Mouse (Mus musculus): ENCODE measurements around the gene Flvcr1. TPM values are rescaled to one million over a fixed set of nuclear protein-coding genes. Genes with fewer than 3 reads are reported as not detected.
A peak's percentile ranks its signal among the peaks of the same experiment; 100 is the strongest.

The Flvcr1 gene
- polyA plus RNA-seq, 2 experiments, result 7.8 to 15.0 TPM

DNA sequence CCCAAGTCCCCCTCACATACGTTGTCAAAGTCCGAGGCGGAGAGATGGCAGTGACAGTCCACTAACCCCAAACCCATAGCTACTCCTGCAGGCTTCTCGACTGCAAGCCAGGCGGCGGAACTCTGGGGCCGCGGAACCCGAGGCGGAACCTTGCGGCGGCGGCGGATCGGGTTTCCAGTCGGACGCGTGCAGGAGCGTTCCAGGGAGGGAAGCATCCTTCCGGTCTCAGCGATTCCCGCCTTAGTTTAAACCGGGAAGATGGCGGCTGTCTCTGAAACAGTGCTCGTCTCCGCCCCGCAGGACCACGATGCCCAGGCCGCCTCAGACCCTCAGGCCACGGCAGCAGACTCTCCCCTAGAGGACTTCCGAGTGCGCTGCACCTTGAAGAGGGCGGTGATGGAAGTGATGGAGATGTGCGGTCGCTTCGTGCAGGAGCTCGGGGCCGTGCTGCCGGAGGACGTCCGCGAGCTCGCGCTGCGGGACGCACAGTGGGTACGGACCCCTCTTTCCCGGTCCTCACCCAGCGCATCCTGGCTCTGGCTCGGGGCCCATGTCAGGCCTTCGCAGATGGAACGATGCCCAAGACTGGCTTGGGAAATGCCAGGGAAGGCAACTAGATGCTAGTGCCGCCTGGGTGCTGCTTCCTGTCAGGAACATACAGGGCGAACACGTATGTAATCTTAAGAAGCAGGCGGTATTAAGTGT lies 37.0 kb upstream of the Flvcr1 start, which contains the start of the genes Tatdn3 and Nsl1:
Tatdn3 (minus strand) TSS at position 152 of the 705 bp plus-strand sequence.
Nsl1 (plus strand) TSS at position 232 of the 705 bp plus-strand sequence.
- Histone ChIP-seq H3K27ac (replicated peaks; ENCODE audit: low read depth, low read length) (peak within 1 kb of the TSS; percentile 16; the same call in 1 of the 2 replicates), H3K27me3 (ENCODE audit: control insufficient read depth, insufficient read depth, low read length) (no peaks in the 10 kb centered on the region), H3K9me3 (ENCODE audit: control insufficient read depth, low read length) (no peaks in the 10 kb centered on the region), H3K4me3 (replicated peaks; ENCODE audit: low read length) (peak within 1 kb of the TSS; percentile 81), H3K9ac (ENCODE audit: low read depth, low read length, severe bottlenecking) (peak within 1 kb of the TSS; percentile 77), H3K36me3 (ENCODE audit: control insufficient read depth, insufficient read depth, low read length) (peaks cover 28% of the 10 kb centered on the region), H3K4me1 (ENCODE audit: control insufficient read depth, insufficient read depth, low read length) (peaks cover 12% of the 10 kb centered on the region), H3K4me2 (replicated peaks; ENCODE audit: low read depth, low read length, severe bottlenecking) (peak within 1 kb of the TSS; percentile 65)
- under 1% methylated on average over 55 of the region's 56 CpGs for WGBS
- DNase-seq (ENCODE audit: low spot score), result peak; percentile 91
- TF ChIP-seq POLR2A (IDR thresholded peaks at IDR 0.05; ENCODE audit: borderline replicate concordance, extremely low read depth, insufficient read depth, insufficient read length), result peak; percentile 38; the same call in 1 of the 2 replicates
- ATAC-seq (ENCODE audit: low FRiP score, low read depth), result peak; percentile 92

DNA sequence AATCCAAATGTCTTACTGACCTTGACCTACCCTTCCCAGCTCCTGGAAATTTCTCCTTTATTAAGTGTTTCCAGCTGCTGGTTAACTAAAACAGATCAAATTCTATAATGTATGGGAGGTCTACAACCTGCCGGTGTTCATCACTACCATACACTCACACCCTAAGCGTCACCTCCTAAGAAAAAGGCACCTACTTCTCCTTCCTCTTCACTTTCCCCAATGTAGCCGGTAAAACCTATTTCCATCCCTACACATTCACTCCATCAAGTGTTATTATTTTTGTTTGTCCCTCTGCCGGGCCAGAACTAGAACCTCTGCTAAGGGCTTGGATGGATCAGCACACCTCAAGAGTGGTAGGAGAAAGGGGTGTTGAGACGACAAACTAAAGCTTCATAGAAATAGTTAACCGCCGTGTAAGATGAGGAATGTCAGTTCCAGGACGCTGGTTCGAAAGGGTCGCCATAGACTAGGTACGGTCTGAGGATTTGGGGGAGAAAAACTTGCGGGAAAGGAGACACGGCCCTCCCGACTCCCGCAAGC lies 36.4 kb upstream of the Flvcr1 start:
- no peaks in the 10 kb centered on the region for H3K9me3 ChIP-seq (ENCODE audit: control insufficient read depth, low read length)
- H3K36me3 ChIP-seq (ENCODE audit: control insufficient read depth, insufficient read depth, low read length), result peaks cover 23% of the 10 kb centered on the region
- H3K27me3 ChIP-seq (ENCODE audit: control insufficient read depth, insufficient read depth, low read length), result no peaks in the 10 kb centered on the region
- ATAC-seq (ENCODE audit: low FRiP score, low read depth), result peak; percentile 61; the same call in 1 of the 2 replicates
- peak overlapping the region; percentile 81 for H3K4me3 ChIP-seq (replicated peaks; ENCODE audit: low read length)
- H3K27ac ChIP-seq (replicated peaks; ENCODE audit: low read depth, low read length), result 0 out of 2 replicates have a peak overlapping the region, but pooled peaks have one; percentile 16
- WGBS, result 4% methylated on average over 15 of the region's 15 CpGs
- no peak for DNase-seq (ENCODE audit: low spot score)
- H3K9ac ChIP-seq (ENCODE audit: low read depth, low read length, severe bottlenecking), result peak overlapping the region; percentile 77
- H3K4me2 ChIP-seq (replicated peaks; ENCODE audit: low read depth, low read length, severe bottlenecking), result peak overlapping the region; percentile 65
- H3K4me1 ChIP-seq (ENCODE audit: control insufficient read depth, insufficient read depth, low read length), result peaks cover 12% of the 10 kb centered on the region
- no peak for TF ChIP-seq POLR2A (IDR thresholded peaks at IDR 0.05; ENCODE audit: borderline replicate concordance, extremely low read depth, insufficient read depth, insufficient read length)

DNA sequence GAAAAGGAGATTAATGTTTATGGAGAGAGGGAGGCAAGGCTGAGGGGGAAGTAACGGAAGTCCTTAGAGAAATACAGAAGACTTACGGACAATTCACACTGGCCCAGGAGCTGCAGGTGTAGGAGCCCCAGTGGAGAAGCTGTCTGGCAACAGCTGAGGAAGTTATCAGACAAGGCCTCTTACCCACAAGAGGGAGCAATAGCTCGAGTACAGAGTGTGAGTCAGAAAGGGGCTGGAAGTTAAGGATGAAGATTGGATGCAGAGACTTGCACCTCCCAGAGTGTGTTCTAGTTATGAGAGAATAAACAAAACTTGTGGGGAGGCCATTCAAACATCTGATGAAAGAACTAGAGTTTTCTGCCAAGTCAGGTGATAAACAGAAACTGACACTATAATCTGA lies 31.5 kb upstream of the Flvcr1 start:
- H3K4me1 ChIP-seq (ENCODE audit: control insufficient read depth, insufficient read depth, low read length), result peaks cover 5% of the 10 kb centered on the region; the same call in 1 of the 2 replicates
- H3K36me3 ChIP-seq (ENCODE audit: control insufficient read depth, insufficient read depth, low read length), result peaks cover 8% of the 10 kb centered on the region; the same call in 1 of the 2 replicates
- no peak overlapping the region for H3K4me2 ChIP-seq (replicated peaks; ENCODE audit: low read depth, low read length, severe bottlenecking)
- H3K4me3 ChIP-seq (replicated peaks; ENCODE audit: low read length), result no peak overlapping the region
- H3K27me3 ChIP-seq (ENCODE audit: control insufficient read depth, insufficient read depth, low read length), result no peaks in the 10 kb centered on the region
- TF ChIP-seq POLR2A (IDR thresholded peaks at IDR 0.05; ENCODE audit: borderline replicate concordance, extremely low read depth, insufficient read depth, insufficient read length), result no peak
- no peak for ATAC-seq (ENCODE audit: low FRiP score, low read depth)
- DNase-seq (ENCODE audit: low spot score), result no peak
- no peak overlapping the region for H3K27ac ChIP-seq (replicated peaks; ENCODE audit: low read depth, low read length)
- 66% methylated on average over 3 of the region's 3 CpGs for WGBS
- no peak overlapping the region for H3K9ac ChIP-seq (ENCODE audit: low read depth, low read length, severe bottlenecking)
- no peaks in the 10 kb centered on the region for H3K9me3 ChIP-seq (ENCODE audit: control insufficient read depth, low read length)

DNA sequence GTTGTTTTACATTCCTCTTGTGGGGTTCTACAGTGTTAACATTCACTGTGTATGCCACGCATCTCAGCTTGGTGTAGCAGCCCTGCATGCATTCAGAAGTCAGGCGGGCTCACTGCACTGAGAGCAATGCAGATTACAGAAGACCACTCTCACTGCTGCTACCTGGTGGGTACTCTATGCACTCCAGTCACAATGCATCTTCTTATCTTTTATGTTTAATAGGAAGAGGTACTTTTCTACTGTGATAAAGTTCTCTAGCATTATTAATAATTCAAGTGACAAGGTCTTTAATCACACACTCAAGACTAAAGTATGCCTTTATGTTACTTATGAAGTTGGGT lies 29.5 kb upstream of the Flvcr1 start:
- H3K4me1 ChIP-seq (ENCODE audit: control insufficient read depth, insufficient read depth, low read length), result no peaks in the 10 kb centered on the region
- no peak for TF ChIP-seq POLR2A (IDR thresholded peaks at IDR 0.05; ENCODE audit: borderline replicate concordance, extremely low read depth, insufficient read depth, insufficient read length)
- no peak for ATAC-seq (ENCODE audit: low FRiP score, low read depth)
- H3K9me3 ChIP-seq (ENCODE audit: control insufficient read depth, low read length), result no peaks in the 10 kb centered on the region
- peaks cover 8% of the 10 kb centered on the region; the same call in 1 of the 2 replicates for H3K36me3 ChIP-seq (ENCODE audit: control insufficient read depth, insufficient read depth, low read length)
- no peak overlapping the region for H3K4me2 ChIP-seq (replicated peaks; ENCODE audit: low read depth, low read length, severe bottlenecking)
- no peak overlapping the region for H3K27ac ChIP-seq (replicated peaks; ENCODE audit: low read depth, low read length)
- H3K9ac ChIP-seq (ENCODE audit: low read depth, low read length, severe bottlenecking), result no peak overlapping the region
- no peaks in the 10 kb centered on the region for H3K27me3 ChIP-seq (ENCODE audit: control insufficient read depth, insufficient read depth, low read length)
- 77% methylated on average over 2 of the region's 2 CpGs for WGBS
- DNase-seq (ENCODE audit: low spot score), result no peak
- no peak overlapping the region for H3K4me3 ChIP-seq (replicated peaks; ENCODE audit: low read length)

DNA sequence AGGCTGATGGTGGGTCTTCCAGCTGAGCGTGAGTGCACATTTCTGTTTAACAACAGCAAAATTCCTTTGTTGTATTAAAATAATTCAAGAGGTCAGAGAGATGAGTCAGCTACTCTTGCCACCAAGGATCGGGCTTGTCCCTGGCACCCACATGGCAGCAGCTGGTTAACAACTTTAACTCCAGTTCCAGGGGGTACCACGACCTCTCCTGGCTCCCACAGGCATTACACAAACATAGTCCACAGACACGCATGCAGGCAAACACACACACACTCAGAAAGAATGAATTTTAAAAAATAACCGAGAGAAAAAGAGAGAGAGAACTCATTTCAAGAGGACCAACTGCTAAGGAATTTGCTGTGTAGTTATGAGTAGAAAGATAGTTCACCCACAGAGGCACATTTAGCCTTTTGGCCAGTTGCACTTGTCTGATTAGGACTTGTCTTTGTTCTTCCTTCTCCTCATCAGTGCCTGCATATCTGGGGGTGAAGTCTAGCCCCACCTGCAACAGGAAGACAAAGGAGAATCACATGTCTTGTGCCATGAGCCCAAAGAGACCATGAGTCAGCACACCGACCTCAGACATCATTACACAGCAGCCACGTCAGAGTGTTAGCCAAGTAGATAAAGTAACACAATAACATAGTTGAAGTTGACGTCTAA lies 29.0 kb upstream of the Flvcr1 start:
- Histone ChIP-seq H3K9me3 (ENCODE audit: control insufficient read depth, low read length) (no peaks in the 10 kb centered on the region), H3K4me1 (ENCODE audit: control insufficient read depth, insufficient read depth, low read length) (no peaks in the 10 kb centered on the region), H3K27ac (replicated peaks; ENCODE audit: low read depth, low read length) (no peak overlapping the region), H3K36me3 (ENCODE audit: control insufficient read depth, insufficient read depth, low read length) (peaks cover 8% of the 10 kb centered on the region; the same call in 1 of the 2 replicates), H3K4me3 (replicated peaks; ENCODE audit: low read length) (no peak overlapping the region), H3K27me3 (ENCODE audit: control insufficient read depth, insufficient read depth, low read length) (no peaks in the 10 kb centered on the region), H3K4me2 (replicated peaks; ENCODE audit: low read depth, low read length, severe bottlenecking) (no peak overlapping the region), H3K9ac (ENCODE audit: low read depth, low read length, severe bottlenecking) (no peak overlapping the region)
- no peak for DNase-seq (ENCODE audit: low spot score)
- 74% methylated on average over 8 of the region's 8 CpGs for WGBS
- TF ChIP-seq POLR2A (IDR thresholded peaks at IDR 0.05; ENCODE audit: borderline replicate concordance, extremely low read depth, insufficient read depth, insufficient read length), result no peak
- no peak for ATAC-seq (ENCODE audit: low FRiP score, low read depth)

All from limb, embryonic 14.5 days (tissue).